Mouse (Mus musculus) lung, adult 2 months (tissue): ENCODE measurements around the gene Olfr131. TPM values are rescaled to one million over a fixed set of nuclear protein-coding genes. Genes with fewer than 3 reads are reported as not detected.
"Not testable (repeated sequence)": the region's sequence is repeated elsewhere in the genome, so short reads cannot be mapped to it uniquely, and the experiment has no call there.

Experiments used
- DNase-seq: peaks from one replicate; pipeline ENCODE4 v3.0.0; 2022
- H3K4me1 ChIP-seq: fragments of 200-500 bp; 2 replicates; pipeline ENCODE4 v1.6.1; 2011; ENCODE audit warnings: low read length; ENCODE audit not compliant: control insufficient read depth, insufficient read depth
- H3K4me3 ChIP-seq: fragments of 200-500 bp; replicated peaks from 2 replicates; pipeline ENCODE3; 2011; ENCODE audit warnings: low read depth, mild to moderate bottlenecking, control low read depth, low read length; ENCODE audit errors: extremely low read depth
- CTCF ChIP-seq: fragments of 200-500 bp; IDR thresholded peaks from 2 replicates; pipeline ENCODE4 v1.5.1; 2011; ENCODE audit warnings: mild to moderate bottlenecking, low read length, control low read depth; ENCODE audit not compliant: insufficient read depth
- POLR2A ChIP-seq: fragments of 200-500 bp; IDR thresholded peaks from 2 replicates; pipeline ENCODE4 v1.6.1; 2011; ENCODE audit warnings: low read depth, mild to moderate bottlenecking, control low read depth, low read length, borderline replicate concordance; ENCODE audit errors: extremely low read depth
- WGBS: fragments of 180-500 bp; shearing (Covaris S2); methylation state at CpG from one replicate; pipeline ENCODE4 v1.1.7; 2018; 5-methylcytosine and 5-hydroxymethylcytosine counted together
- polyA plus RNA-seq: library from polyadenylated mRNA; depleted of rRNA; stranded (reverse); fragments of >200 nt; gene quantifications from 2 replicates; pipeline ENCODE4 v1.2.3, GENCODE M21; 2012; rRNA removed

Gene Olfr131
- polyA plus RNA-seq, result not detected in 2 replicates

- H3K4me3 ChIP-seq, result no peak within 1 kb of the TSS
- TF ChIP-seq CTCF (no peak), POLR2A (no peak)
- DNase-seq, result no peak
Measured at GRCm38 (mm10) chr17:38088593-38088992, at the start of gene Olfr131. TSS of gene Olfr131 (minus strand) at chr17:38088693.

DNA sequence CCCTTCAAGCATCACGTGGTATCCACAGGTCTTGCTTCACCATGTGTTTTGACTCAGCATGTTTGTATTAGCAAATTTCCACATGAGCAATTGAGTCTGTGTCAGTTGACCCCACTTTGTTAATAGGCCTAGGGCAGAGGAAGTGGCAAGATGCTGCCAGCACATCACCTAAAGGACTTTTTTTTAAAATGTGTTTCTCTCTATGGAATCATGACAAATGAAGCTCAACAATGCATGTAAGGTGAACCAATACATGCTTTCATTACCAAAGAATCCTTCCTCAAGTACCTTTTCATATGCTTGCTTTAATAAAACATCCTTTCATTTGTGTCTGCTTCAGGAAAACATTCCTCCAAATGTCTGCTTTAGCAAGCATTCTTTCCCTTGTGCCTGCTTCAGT lies 45.9 kb upstream of the Olfr131 start, which contains the start of gene Olfr132:
Gene Olfr132, minus strand, starts transcription at position 101 of the 400 bp plus-strand sequence.
- 68% methylated on average over 1 of the region's 1 CpGs for WGBS
- no peak within 1 kb of the TSS for H3K4me3 ChIP-seq
- TF ChIP-seq POLR2A (no peak), CTCF (no peak)
- H3K4me1 ChIP-seq, result no peaks in the 10 kb centered on the region
- DNase-seq, result no peak

More at GRCm38 (mm10) chr17:38088593-38088992, at the start of gene Olfr131:
- H3K4me1 ChIP-seq, result no peaks in the 10 kb centered on the region

- not testable (repeated sequence) for H3K4me1 ChIP-seq, H3K4me3 ChIP-seq, DNase-seq
- 50% methylated on average over 3 of the region's 3 CpGs for WGBS
Measured at GRCm38 (mm10) chr17:38125371-38125770, 36.9 kb upstream of the Olfr131 start.

GRCm38 (mm10) chr17:38124199-38124598 lies 35.7 kb upstream of the Olfr131 start:
- not testable (repeated sequence) for DNase-seq, H3K4me3 ChIP-seq, H3K4me1 ChIP-seq
- 63% methylated on average over 1 of the region's 1 CpGs for WGBS

DNA sequence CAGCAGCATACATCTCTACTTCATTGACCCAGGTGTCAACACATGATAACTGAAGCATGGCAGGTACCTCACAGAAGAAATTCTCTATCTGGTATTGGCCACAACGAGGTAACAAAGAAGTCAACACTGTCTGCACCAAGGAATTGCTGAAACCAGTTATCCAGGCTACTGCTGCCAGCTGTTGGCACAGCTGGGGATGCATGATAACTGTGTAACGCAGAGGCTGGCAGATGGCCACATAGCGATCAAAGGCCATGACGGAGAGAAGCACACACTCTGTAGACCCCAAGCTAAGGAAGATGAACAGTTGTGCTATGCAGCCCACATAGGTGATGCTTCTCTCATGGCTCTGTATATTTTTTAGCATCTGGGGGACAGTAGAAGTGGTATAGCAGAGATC lies 6.1 kb downstream of the Olfr131 start:
- H3K4me1 ChIP-seq, result no peaks in the 10 kb centered on the region

DNA sequence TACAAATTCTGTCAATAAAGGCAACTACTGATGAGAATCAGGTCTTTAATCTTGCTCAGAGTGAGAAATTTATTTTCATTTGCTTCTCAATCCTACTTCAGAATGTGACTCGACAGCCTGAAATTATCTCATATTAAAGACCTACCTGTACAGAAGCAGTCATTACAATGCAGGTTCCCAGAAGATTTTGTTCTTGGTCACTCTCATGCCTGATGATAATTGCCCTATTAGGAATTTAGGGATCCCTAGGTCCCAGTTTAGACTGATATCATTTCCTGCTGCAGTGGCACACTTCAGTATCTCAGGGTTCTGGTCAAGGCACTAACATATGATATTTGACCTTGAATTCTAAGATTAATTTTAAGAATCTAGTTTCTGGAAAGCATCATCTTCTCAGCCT lies 24.9 kb downstream of the Olfr131 start, which contains the start of gene Olfr130:
Gene Olfr130, plus strand, starts transcription at position 301 of the 400 bp plus-strand sequence.
- WGBS, result 80% methylated on average over 1 of the region's 1 CpGs
- Histone ChIP-seq H3K4me3 (no peak within 1 kb of the TSS), H3K4me1 (no peaks in the 10 kb centered on the region)
- no peak for TF ChIP-seq POLR2A
- no peak for DNase-seq

More for the DNA sequence above, 6.1 kb downstream of the Olfr131 start:
- no peak overlapping the region for H3K4me3 ChIP-seq
- no peak for TF ChIP-seq POLR2A
- TF ChIP-seq CTCF, result no peak
- no peak for DNase-seq
- 77% methylated on average over 4 of the region's 4 CpGs for WGBS

GRCm38 (mm10) chr17:38059979-38060378 lies 28.5 kb downstream of the Olfr131 start, which contains the start of gene Olfr129:
TSS of gene Olfr129 (minus strand) at chr17:38060079.
- DNase-seq, result no peak
- 36% methylated on average over 1 of the region's 1 CpGs for WGBS
- no peaks in the 10 kb centered on the region for H3K4me1 ChIP-seq
- no peak for TF ChIP-seq POLR2A
- no peak within 1 kb of the TSS for H3K4me3 ChIP-seq

Other genes starting within 250 kb of the Olfr131 start
- not detected in 2 replicates for gene Olfr126, start 241.2 kb downstream of the Olfr131 start, polyA plus RNA-seq
- not detected in 2 replicates for gene Olfr127, start 188.3 kb downstream of the Olfr131 start, polyA plus RNA-seq
- gene Olfr128, start 168.1 kb downstream of the Olfr131 start, polyA plus RNA-seq, result not detected in 2 replicates
- gene Olfr761, start 135.6 kb downstream of the Olfr131 start, polyA plus RNA-seq, result not detected in 2 replicates
- not detected in 2 replicates for gene Olfr129, start 28.6 kb downstream of the Olfr131 start, polyA plus RNA-seq
- gene Olfr130, start 24.8 kb downstream of the Olfr131 start, polyA plus RNA-seq, result not detected in 2 replicates
- gene Olfr132, start 45.8 kb upstream of the Olfr131 start, polyA plus RNA-seq, result not detected in 2 replicates
- not detected in 2 replicates for gene Olfr133, start 56.6 kb upstream of the Olfr131 start, polyA plus RNA-seq
- gene Olfr134, start 82.7 kb upstream of the Olfr131 start, polyA plus RNA-seq, result not detected in 2 replicates
- not detected in 2 replicates for gene Olfr135, start 115.6 kb upstream of the Olfr131 start, polyA plus RNA-seq
- gene Olfr138, start 172.3 kb upstream of the Olfr131 start, polyA plus RNA-seq, result not detected in 2 replicates
- gene Olfr137, start 218.9 kb upstream of the Olfr131 start, polyA plus RNA-seq, result not detected in 2 replicates
- not detected in 2 replicates for gene Olfr136, start 241.1 kb upstream of the Olfr131 start, polyA plus RNA-seq